Mouse (Mus musculus) heart, postnatal 0 days (tissue): Measurements from ENCODE around the gene Lrmp.

Experiments
- CTCF ChIP-seq: IDR thresholded peaks from 2 replicates; pipeline ENCODE4 v1.5.1; 2016; ENCODE audit warnings: antibody characterized with exemption, control low read depth, low read depth
- EP300 ChIP-seq: IDR thresholded peaks from 2 replicates; pipeline ENCODE4 v1.6.1; 2016; ENCODE audit warnings: antibody characterized with exemption, low read depth

- TF ChIP-seq CTCF, result no peak
- no peak for TF ChIP-seq EP300
Measured at GRCm38 (mm10) chr6:145176474-145176873, 61.0 kb downstream of the Lrmp start.
